Mouse (Mus musculus) olfactory bulb, adult 2 months (tissue): ENCODE results near the gene Ap1m1.

Experiments used
- CTCF ChIP-seq: fragments of 200-500 bp; IDR thresholded peaks from 2 replicates; pipeline ENCODE4 v1.5.1; 2012; ENCODE audit warnings: low read depth, mild to moderate bottlenecking, low read length, moderate library complexity; ENCODE audit not compliant: insufficient read depth
- POLR2A ChIP-seq: fragments of 200-500 bp; IDR thresholded peaks from 2 replicates; pipeline ENCODE4 v1.6.1; 2012; ENCODE audit warnings: mild to moderate bottlenecking, low read depth, low read length, moderate library complexity; ENCODE audit not compliant: insufficient read depth

GRCm38 (mm10) chr8:72240403-72240763 lies 565 bp downstream of the Ap1m1 start:
- TF ChIP-seq CTCF (no peak), POLR2A (no peak)
